Mouse (Mus musculus): ENCODE results near the gene Btn2a2.

DNA sequence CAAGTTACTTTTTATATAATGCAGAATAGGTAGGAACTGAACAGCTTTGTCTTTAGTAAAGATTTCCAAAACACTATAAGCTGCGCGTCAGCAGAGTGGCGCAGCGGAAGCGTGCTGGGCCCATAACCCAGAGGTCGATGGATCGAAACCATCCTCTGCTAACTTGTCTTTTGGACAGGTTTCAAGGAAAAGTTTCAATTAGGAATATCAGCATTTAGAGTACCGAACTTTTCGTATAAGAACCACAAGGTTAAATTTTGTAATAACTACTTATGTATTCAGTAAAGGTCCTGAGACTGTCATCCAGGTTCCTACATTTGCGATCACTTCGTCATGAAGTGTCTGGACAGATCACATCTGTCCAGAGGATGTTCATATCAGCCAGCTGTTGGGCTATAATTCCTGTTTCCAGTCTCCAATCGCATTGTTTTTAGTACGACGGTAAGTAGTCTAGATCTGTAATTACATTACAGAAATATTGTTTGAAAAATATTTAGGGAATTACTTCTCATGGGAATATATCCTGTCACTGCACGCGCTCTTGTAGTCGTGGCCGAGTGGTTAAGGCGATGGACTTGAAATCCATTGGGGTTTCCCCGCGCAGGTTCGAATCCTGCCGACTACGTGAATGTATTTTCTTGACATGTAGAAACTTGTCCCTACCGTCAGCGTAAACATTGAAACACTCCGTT lies 29.1 kb upstream of the Btn2a2 start:
- TF ChIP-seq ZKSCAN1 (IDR thresholded peaks at IDR 0.05; ENCODE audit: borderline replicate concordance, low read depth, low read length), result no peak
- TF ChIP-seq E2F4 (IDR thresholded peaks at IDR 0.05; ENCODE audit: insufficient replicate concordance, low read depth, low read length), result peak; percentile 29; the same call in 1 of the 2 replicates
- TF ChIP-seq MAX (IDR thresholded peaks at IDR 0.05; ENCODE audit: low read length), result no peak
- TF ChIP-seq CTCF (conservative IDR thresholded peaks at IDR 0.05 in 1 of 2, IDR thresholded peaks at IDR 0.05 in 1 of 2; ENCODE audit: low read depth in 2 of 2, low read length in 2 of 2), result no peak
- no peak for TF ChIP-seq POLR2A (IDR thresholded peaks at IDR 0.05; ENCODE audit: low read depth, low read length)
- TF ChIP-seq MAFK (IDR thresholded peaks at IDR 0.05; ENCODE audit: insufficient replicate concordance, low read length), result peak; percentile 95
- TF ChIP-seq TBP (conservative IDR thresholded peaks at IDR 0.05; ENCODE audit: low read depth, low read length), result peak; percentile 99
- TF ChIP-seq HCFC1 (IDR thresholded peaks at IDR 0.05; ENCODE audit: low read depth, low read length), result no peak
